Mouse (Mus musculus): ENCODE data around the gene Anapc11. TPM values are rescaled to one million over a fixed set of nuclear protein-coding genes. Genes with fewer than 3 reads are reported as not detected.
"Not testable (repeated sequence)": the region's sequence is repeated elsewhere in the genome, so short reads cannot be mapped to it uniquely, and the experiment has no call there.

The Anapc11 gene
- polyA plus RNA-seq, 1 experiment from 2014 or later = 171 TPM

DNA sequence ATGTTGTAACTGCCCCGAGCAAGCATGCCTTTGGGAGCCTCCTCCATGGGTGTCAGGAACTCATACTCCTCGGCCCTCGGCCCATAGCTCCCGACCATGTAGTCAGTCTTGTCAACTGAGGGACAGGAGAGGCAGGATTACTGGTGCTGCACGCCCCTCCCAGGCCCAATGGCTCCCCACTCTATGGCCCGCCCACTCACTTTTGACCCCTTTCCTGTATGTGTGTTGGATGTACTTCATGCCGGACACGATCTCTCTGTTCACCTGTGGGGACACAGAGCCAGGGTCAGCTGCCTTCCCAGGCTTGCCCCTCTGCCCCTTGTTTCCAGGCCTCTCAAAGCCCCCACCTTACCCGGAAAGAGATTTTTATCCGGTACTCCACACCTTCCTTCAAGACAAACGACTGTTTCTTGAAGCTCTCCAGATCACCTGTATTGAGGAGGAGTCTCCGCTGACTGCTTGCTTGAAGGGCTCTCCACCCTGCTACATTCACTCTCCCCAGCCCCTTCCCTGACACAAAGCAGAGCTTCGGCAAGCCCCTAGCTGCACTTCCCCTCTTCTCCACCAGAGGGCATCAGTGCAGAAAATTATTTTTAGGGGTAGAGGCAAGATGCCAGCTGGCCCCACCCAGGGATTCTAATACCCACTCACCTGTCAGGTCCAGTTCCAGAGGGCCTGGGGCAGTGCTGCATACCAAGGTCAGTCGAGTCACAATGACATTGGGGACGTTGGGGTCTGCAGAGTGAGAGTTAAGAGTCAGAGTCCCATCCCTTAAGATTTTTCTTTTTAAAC lies 18.7 kb upstream of the Anapc11 start:
- 49% methylated on average over 15 of the region's 15 CpGs for WGBS

DNA sequence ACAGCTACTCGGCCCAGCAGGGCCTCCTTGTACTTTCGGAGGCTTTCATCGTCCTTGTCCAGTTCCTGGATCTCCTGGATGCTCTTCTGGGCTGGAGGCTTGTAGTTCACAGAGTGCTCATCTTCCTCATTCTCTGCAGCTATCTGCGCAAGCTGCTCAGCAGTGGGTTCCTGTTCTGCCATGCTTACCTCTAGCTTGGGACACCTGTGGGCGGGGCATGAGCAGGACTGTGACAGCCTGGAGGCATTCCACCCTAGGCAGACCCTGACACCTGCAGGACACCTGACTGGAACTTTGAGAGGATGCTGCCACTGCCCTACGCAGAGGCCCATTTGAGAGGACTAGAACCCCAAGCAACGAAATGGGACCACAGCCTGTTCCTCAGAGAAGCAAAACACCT lies 18.0 kb upstream of the Anapc11 start:
- H3K27me3 ChIP-seq (replicated peaks; ENCODE audit: control insufficient read depth, insufficient read depth, low read length) = no peaks in the 10 kb centered on the region
- peaks cover 28% of the 10 kb centered on the region for H3K36me3 ChIP-seq (ENCODE audit: control insufficient read depth, insufficient read depth, low read length)
- 47% methylated on average over 7 of the region's 7 CpGs for WGBS
- no peaks in the 10 kb centered on the region for H3K9me3 ChIP-seq (ENCODE audit: control insufficient read depth, low read length)
- peak overlapping the region; percentile 93 for H3K27ac ChIP-seq (ENCODE audit: low read length)
- peak overlapping the region; percentile 75 for H3K4me3 ChIP-seq (ENCODE audit: low read length)
- no peak for ATAC-seq
- H3K4me2 ChIP-seq (ENCODE audit: low read depth, low read length) = peak overlapping the region; percentile 63
- H3K4me1 ChIP-seq (ENCODE audit: control insufficient read depth, insufficient read depth, low read length) = peaks cover 43% of the 10 kb centered on the region
- H3K9ac ChIP-seq (ENCODE audit: low read depth, low read length) = peak overlapping the region; percentile 94

More for the DNA sequence above, 18.7 kb upstream of the Anapc11 start:
- peak overlapping the region; percentile 94 for H3K9ac ChIP-seq (ENCODE audit: low read depth, low read length)
- no peak for ATAC-seq
- peak overlapping the region; percentile 75 for H3K4me3 ChIP-seq (ENCODE audit: low read length)
- peak overlapping the region; percentile 93 for H3K27ac ChIP-seq (ENCODE audit: low read length)
- peaks cover 46% of the 10 kb centered on the region for H3K4me1 ChIP-seq (ENCODE audit: control insufficient read depth, insufficient read depth, low read length)
- H3K27me3 ChIP-seq (replicated peaks; ENCODE audit: control insufficient read depth, insufficient read depth, low read length) = no peaks in the 10 kb centered on the region
- no peaks in the 10 kb centered on the region for H3K9me3 ChIP-seq (ENCODE audit: control insufficient read depth, low read length)
- peaks cover 24% of the 10 kb centered on the region for H3K36me3 ChIP-seq (ENCODE audit: control insufficient read depth, insufficient read depth, low read length)
- H3K4me2 ChIP-seq (ENCODE audit: low read depth, low read length) = peak overlapping the region; percentile 63

DNA sequence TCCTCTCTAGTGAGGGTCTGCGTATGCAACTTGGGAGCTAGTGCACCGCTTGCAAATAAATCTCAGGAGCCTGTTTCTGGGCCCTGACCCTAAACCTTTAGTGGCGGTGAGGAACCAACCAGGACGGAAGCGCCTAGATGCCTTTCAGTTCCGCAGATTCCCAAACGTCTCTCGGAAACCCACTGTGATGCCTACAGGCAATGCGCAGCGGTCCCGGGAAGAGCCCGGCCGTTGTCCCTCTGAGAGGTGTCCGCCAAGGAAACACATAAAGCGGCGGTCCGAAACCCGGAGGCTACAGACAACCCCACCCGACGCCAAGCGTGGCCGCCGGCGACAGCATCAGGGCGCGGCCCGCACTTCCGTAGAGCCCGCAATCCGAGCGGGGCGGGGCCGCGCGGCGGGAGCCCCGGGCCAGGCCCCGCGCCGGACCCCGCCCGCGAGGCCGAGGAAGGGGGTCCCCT lies 17.3 kb upstream of the Anapc11 start:
- H3K9me3 ChIP-seq (ENCODE audit: control insufficient read depth, low read length) = no peaks in the 10 kb centered on the region
- peak overlapping the region; percentile 93 for H3K27ac ChIP-seq (ENCODE audit: low read length)
- ATAC-seq = peak; percentile 38
- peaks cover 29% of the 10 kb centered on the region for H3K36me3 ChIP-seq (ENCODE audit: control insufficient read depth, insufficient read depth, low read length)
- H3K9ac ChIP-seq (ENCODE audit: low read depth, low read length) = peak overlapping the region; percentile 94
- peak overlapping the region; percentile 75 for H3K4me3 ChIP-seq (ENCODE audit: low read length)
- H3K27me3 ChIP-seq (replicated peaks; ENCODE audit: control insufficient read depth, insufficient read depth, low read length) = no peaks in the 10 kb centered on the region
- under 1% methylated on average over 37 of the region's 44 CpGs for WGBS
- H3K4me1 ChIP-seq (ENCODE audit: control insufficient read depth, insufficient read depth, low read length) = peaks cover 42% of the 10 kb centered on the region
- H3K4me2 ChIP-seq (ENCODE audit: low read depth, low read length) = peak overlapping the region; percentile 63

DNA sequence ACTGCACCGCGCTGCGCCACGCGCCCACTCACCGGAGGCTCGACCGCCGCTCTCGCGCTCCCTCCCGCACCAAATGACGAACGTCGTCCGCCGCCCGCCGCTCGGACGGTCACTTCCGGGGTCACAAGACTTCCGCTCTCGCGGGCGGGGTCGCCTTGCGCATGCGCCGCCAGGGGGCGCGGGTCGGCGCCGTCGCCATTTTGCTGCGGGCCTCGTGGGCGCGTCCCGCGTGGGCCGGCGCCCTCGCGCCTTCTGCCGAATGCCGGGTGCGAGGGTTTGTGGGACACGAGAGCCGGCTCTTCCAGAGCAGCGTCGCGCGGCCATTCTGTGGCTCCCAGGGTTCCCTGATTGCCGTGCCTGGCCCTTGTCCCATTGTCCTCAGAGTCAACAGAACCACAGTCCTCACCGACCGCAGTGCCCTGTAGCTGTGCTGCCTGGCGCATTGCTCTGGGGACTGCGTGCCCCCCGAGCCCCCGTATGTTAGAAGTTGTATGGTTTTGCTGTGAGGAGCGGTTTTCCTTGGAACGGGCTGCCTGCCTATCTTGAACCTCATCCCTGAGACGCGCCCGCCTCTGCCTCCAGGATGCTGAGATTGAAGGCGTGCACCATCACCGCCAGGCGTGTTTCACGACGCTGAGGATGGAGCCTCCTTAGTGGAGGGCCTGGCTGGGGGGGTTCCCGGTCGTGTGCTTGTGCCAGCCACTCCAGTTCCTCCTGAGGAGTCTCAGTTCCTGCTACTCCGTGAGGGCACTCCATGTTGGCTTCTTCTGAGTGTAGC lies 16.5 kb upstream of the Anapc11 start, which contains the start of gene Arhgdia:
Arhgdia (minus strand) TSS at position 135 of the 778 bp plus-strand sequence.
- peak; percentile 40 for ATAC-seq
- peaks cover 29% of the 10 kb centered on the region for H3K36me3 ChIP-seq (ENCODE audit: control insufficient read depth, insufficient read depth, low read length)

DNA sequence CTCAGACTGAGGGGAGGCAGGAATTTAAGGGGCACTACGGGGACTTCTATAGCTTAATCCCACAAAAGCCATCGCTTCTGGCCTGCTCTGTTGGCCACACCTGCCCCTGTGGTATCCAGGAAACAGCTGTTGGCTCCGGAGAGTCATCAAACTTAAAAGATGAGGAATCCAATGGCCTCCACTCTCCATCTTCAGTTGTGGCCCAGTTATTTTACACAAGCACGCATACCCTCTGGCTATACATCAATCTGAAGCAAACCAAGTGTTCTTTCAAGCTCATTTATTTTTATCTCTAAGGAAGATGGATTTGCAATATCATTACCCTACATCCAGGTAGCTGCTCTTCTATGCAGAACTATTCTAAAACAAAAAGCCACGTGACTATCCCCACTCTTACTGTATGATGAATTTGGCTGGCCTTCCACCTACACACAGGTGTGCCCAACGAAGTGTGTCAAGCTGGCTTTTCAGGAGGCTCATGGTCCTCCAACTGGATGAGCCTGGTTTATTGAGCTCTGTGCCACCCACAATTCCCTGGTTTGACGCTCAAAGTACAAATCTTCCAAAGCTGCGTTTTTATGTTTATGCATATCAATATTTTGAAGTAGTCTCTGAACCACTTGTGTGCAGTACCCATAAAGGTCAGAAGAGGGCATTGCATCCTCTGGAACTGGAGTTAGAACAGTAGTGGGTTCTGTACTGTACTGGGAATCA lies 15.8 kb upstream of the Anapc11 start:
- H3K4me2 ChIP-seq (ENCODE audit: low read depth, low read length) = peak overlapping the region; percentile 63
- H3K27ac ChIP-seq (ENCODE audit: low read length) = peak overlapping the region; percentile 93
- peaks cover 33% of the 10 kb centered on the region for H3K4me1 ChIP-seq (ENCODE audit: control insufficient read depth, insufficient read depth, low read length)
- no peak for ATAC-seq
- H3K36me3 ChIP-seq (ENCODE audit: control insufficient read depth, insufficient read depth, low read length) = peaks cover 29% of the 10 kb centered on the region
- WGBS = 70% methylated on average over 8 of the region's 8 CpGs
- no peaks in the 10 kb centered on the region for H3K27me3 ChIP-seq (replicated peaks; ENCODE audit: control insufficient read depth, insufficient read depth, low read length)
- H3K9ac ChIP-seq (ENCODE audit: low read depth, low read length) = peak overlapping the region; percentile 94
- peak overlapping the region; percentile 75 for H3K4me3 ChIP-seq (ENCODE audit: low read length)
- no peaks in the 10 kb centered on the region for H3K9me3 ChIP-seq (ENCODE audit: control insufficient read depth, low read length)

More for the DNA sequence above, 16.5 kb upstream of the Anapc11 start, which contains the start of gene Arhgdia:
- H3K9me3 ChIP-seq (ENCODE audit: control insufficient read depth, low read length) = no peaks in the 10 kb centered on the region
- peak within 1 kb of the TSS; percentile 75 for H3K4me3 ChIP-seq (ENCODE audit: low read length)
- WGBS = 4% methylated on average over 70 of the region's 75 CpGs
- peak within 1 kb of the TSS; percentile 63 for H3K4me2 ChIP-seq (ENCODE audit: low read depth, low read length)
- peak within 1 kb of the TSS; percentile 94 for H3K9ac ChIP-seq (ENCODE audit: low read depth, low read length)
- no peaks in the 10 kb centered on the region for H3K27me3 ChIP-seq (replicated peaks; ENCODE audit: control insufficient read depth, insufficient read depth, low read length)
- H3K4me1 ChIP-seq (ENCODE audit: control insufficient read depth, insufficient read depth, low read length) = peaks cover 38% of the 10 kb centered on the region
- peak within 1 kb of the TSS; percentile 93 for H3K27ac ChIP-seq (ENCODE audit: low read length)

DNA sequence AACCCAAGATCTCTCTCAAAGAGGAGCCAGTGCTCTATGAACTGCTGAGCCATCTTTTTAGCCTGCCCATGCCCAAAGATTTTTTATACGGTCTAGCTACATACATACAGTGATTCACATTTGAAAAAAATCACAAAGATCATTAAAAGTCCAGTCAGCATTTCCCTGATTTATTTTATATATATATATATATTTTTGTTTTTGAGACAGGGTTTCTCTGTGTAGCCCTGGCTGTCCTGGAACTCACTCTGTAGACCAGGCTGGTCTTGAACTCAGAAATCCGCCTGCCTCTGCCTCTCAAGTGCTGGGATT lies 15.3 kb upstream of the Anapc11 start:
- ATAC-seq; H3K4me2 ChIP-seq (ENCODE audit: low read depth, low read length); H3K27me3 ChIP-seq (replicated peaks; ENCODE audit: control insufficient read depth, insufficient read depth, low read length); H3K27ac ChIP-seq (ENCODE audit: low read length); H3K9ac ChIP-seq (ENCODE audit: low read depth, low read length); H3K9me3 ChIP-seq (ENCODE audit: control insufficient read depth, low read length); H3K4me3 ChIP-seq (ENCODE audit: low read length): not testable (repeated sequence)
- H3K36me3 ChIP-seq (ENCODE audit: control insufficient read depth, insufficient read depth, low read length) = peaks cover 25% of the 10 kb centered on the region
- H3K4me1 ChIP-seq (ENCODE audit: control insufficient read depth, insufficient read depth, low read length) = peaks cover 28% of the 10 kb centered on the region
- 87% methylated on average over 2 of the region's 2 CpGs for WGBS

DNA sequence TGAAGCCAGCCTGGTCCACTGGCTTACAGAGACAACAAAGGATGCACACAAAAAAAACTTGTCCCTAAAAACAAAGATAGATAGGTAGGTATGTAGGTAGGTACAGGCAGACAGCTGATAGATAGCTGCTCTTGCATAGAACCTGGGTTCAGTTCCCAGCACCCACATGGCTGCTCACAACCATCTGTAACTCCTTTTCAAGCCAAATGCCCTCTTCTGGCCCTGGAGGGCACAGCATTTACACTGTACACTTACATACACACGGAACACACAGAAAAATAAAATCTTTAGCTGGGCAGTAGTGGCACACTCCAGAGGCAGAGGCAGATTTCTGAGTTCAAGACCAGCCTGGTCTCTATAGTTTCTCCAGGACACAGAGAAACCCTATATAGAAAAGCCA lies 14.3 kb upstream of the Anapc11 start:
- peaks cover 18% of the 10 kb centered on the region for H3K4me1 ChIP-seq (ENCODE audit: control insufficient read depth, insufficient read depth, low read length)
- peaks cover 15% of the 10 kb centered on the region for H3K36me3 ChIP-seq (ENCODE audit: control insufficient read depth, insufficient read depth, low read length)
- ATAC-seq = no peak
- no peak overlapping the region for H3K4me3 ChIP-seq (ENCODE audit: low read length)
- no peaks in the 10 kb centered on the region for H3K27me3 ChIP-seq (replicated peaks; ENCODE audit: control insufficient read depth, insufficient read depth, low read length)
- no peaks in the 10 kb centered on the region for H3K9me3 ChIP-seq (ENCODE audit: control insufficient read depth, low read length)
- no peak overlapping the region for H3K9ac ChIP-seq (ENCODE audit: low read depth, low read length)
- 97% methylated on average over 1 of the region's 1 CpGs for WGBS
- no peak overlapping the region for H3K27ac ChIP-seq (ENCODE audit: low read length)
- H3K4me2 ChIP-seq (ENCODE audit: low read depth, low read length) = no peak overlapping the region

DNA sequence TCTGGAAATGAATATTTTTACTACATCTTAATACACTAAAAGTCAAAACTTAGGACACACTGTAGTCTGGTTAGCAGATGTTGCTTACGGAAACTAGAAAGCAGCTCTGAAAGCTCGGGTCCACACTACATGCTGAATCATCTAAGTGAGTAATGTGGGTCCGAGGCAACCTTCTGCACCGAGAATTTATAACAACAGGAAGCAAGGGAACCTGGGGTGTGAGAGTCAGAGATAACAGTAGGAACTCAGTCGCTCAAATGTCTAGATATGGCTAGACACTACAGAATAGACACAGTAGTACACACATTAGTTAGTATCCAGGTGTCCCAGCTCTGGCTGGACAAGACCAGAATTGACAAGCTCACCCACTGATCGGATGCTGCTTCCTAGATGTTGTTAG lies 9.7 kb upstream of the Anapc11 start:
- ATAC-seq = no peak
- peaks cover 17% of the 10 kb centered on the region for H3K36me3 ChIP-seq (ENCODE audit: control insufficient read depth, insufficient read depth, low read length)
- no peak overlapping the region for H3K4me2 ChIP-seq (ENCODE audit: low read depth, low read length)
- no peak overlapping the region for H3K4me3 ChIP-seq (ENCODE audit: low read length)
- WGBS = 89% methylated on average over 6 of the region's 6 CpGs
- no peak overlapping the region for H3K27ac ChIP-seq (ENCODE audit: low read length)
- H3K4me1 ChIP-seq (ENCODE audit: control insufficient read depth, insufficient read depth, low read length) = no peaks in the 10 kb centered on the region
- H3K9ac ChIP-seq (ENCODE audit: low read depth, low read length) = no peak overlapping the region
- no peaks in the 10 kb centered on the region for H3K9me3 ChIP-seq (ENCODE audit: control insufficient read depth, low read length)
- no peaks in the 10 kb centered on the region for H3K27me3 ChIP-seq (replicated peaks; ENCODE audit: control insufficient read depth, insufficient read depth, low read length)
